Mouse (Mus musculus) spleen, postnatal 14 days (tissue): Measurements from ENCODE around the gene Shroom1.
A peak's percentile ranks its signal among the peaks of the same experiment; 100 is the strongest.

Experiments used
- DNase-seq, 2 experiments: peaks; one replicate each; pipeline ENCODE4 v3.0.0; 2021 to 2022; ENCODE audit warnings: low spot score in 2 of 2

Shroom1 gene

GRCm38 (mm10) chr11:53479171-53479782 is 22.3 kb downstream of the Shroom1 start:
- peak; percentile 14 to 17 for DNase-seq

- peak; percentile 44 to 47 for DNase-seq
Observed at GRCm38 (mm10) chr11:53479783-53480301, 22.8 kb downstream of the Shroom1 start, which contains the start of the genes Gm9945 and Sowaha. Gm9945 (plus strand) TSS chr11:53480166. Sowaha (minus strand) TSS chr11:53480274.

- DNase-seq = no peak
Observed at GRCm38 (mm10) chr11:53481088-53481730, 24.2 kb downstream of the Shroom1 start.

- DNase-seq = peak; percentile 28 to 29
Observed at GRCm38 (mm10) chr11:53483159-53483891, 26.3 kb downstream of the Shroom1 start.

GRCm38 (mm10) chr11:53485719-53486118 is 28.7 kb downstream of the Shroom1 start:
- DNase-seq = no peak

- DNase-seq = no peak
Observed at GRCm38 (mm10) chr11:53486351-53486750, 29.3 kb downstream of the Shroom1 start.

GRCm38 (mm10) chr11:53486822-53487594 is 30.0 kb downstream of the Shroom1 start:
- no peak for DNase-seq

GRCm38 (mm10) chr11:53489007-53489406 is 32.0 kb downstream of the Shroom1 start:
- DNase-seq = no peak

GRCm38 (mm10) chr11:53489421-53489820 is 32.4 kb downstream of the Shroom1 start:
- no peak for DNase-seq

GRCm38 (mm10) chr11:53491954-53492401 is 35.0 kb downstream of the Shroom1 start:
- DNase-seq = no peak

GRCm38 (mm10) chr11:53493243-53493955 is 36.4 kb downstream of the Shroom1 start:
- no peak for DNase-seq

- DNase-seq = no peak
Observed at GRCm38 (mm10) chr11:53495417-53495816, 38.4 kb downstream of the Shroom1 start.

- no peak for DNase-seq
Observed at GRCm38 (mm10) chr11:53496946-53497345, 39.9 kb downstream of the Shroom1 start.

- no peak for DNase-seq
Observed at GRCm38 (mm10) chr11:53500569-53500968, 43.6 kb downstream of the Shroom1 start.

GRCm38 (mm10) chr11:53502039-53502765 is 45.2 kb downstream of the Shroom1 start:
- no peak for DNase-seq

GRCm38 (mm10) chr11:53503738-53504137 is 46.7 kb downstream of the Shroom1 start:
- DNase-seq = no peak

- no peak for DNase-seq
Observed at GRCm38 (mm10) chr11:53504376-53504775, 47.4 kb downstream of the Shroom1 start.

- DNase-seq = no peak
Observed at GRCm38 (mm10) chr11:53505026-53505663, 48.1 kb downstream of the Shroom1 start.

- DNase-seq = no peak
Observed at GRCm38 (mm10) chr11:53507098-53507805, 50.2 kb downstream of the Shroom1 start.
